Mouse (Mus musculus) T-helper 1 cell (primary cell): ENCODE measurements at regions not wholly inside any gene's neighbourhood (a gene's known extent, or its start where the extent isn't known, plus 50 kb on each side); places are given as distances from the start of the nearest gene placed in this dataset.
"Not testable (repeated sequence)": the region's sequence is repeated elsewhere in the genome, so short reads cannot be mapped to it uniquely, and the experiment has no call there.

Source experiments
- in situ Hi-C: fragments of 300-600 bp; cut with MboI, MseI; formaldehyde crosslinking; loops from one replicate; pipeline ENCODE4 v1.15.1; 2025; ENCODE audit warnings: high pct_unique_total_duplicates

DNA sequence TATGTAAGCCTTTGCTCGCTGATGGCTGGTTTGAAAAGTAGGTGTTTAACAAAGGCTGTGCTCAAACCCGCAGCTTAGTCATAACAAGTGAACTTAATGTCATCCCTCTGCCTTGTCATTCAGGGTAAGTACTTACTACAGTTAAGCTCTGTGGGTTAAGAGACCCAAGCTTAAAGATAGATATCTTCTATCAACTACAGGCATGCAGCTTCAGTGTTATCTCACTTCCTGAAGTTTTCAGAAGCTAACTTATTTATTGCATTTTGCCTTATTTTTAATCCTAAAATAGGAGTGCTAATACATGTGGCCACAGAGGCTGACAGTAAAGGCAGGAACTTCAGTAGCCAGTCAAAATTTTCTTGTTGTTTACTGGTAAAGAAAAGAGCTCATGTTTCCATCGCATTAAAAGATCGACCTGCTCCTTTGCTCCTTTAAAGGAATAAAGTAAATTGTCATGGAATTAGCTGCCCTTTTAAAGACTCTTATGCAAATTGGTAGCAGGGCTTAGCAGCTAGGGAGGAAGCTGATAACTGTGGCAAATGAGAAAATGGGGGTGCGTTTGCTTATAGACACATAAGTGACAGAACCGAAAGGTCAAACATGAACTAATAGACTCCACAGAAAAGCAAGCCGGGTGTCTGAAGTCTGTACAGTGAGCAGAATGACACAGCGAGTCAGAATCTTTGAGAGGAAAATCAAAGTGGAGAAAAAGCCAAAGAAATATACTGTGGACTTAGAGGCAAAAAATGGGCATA, 55.9 kb upstream of the Inpp4b start:
- in situ Hi-C loops, result no loop called here

DNA sequence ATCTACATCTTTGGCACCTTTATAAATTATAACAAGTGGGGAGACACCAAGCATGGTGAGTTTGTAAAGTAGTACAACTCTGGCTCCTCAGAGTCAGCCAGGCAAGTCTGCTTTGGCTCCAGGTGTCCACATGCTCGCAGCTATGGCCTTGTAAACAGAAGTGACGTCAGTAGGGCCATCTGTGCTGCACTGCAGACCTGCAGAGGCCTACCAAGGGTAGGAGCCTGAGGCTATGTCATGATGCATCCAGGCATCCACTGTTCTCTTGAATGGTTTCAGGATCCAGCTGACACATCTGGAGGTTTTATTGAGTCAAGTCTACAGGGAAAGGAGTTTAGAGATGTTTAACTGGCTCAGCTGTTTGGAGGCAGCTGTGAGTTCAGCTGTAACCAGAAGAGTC, 82.3 kb upstream of the Inpp4b start:
- in situ Hi-C loops, result no loop called here

- in situ Hi-C loops, result no loop called here
These were observed 118.5 kb upstream of the Inpp4b start for GRCm38 (mm10) chr8:81223872-81224271.

- in situ Hi-C loops, result not testable (repeated sequence)
These were observed 155.1 kb upstream of the Inpp4b start for GRCm38 (mm10) chr8:81187061-81187790.

DNA sequence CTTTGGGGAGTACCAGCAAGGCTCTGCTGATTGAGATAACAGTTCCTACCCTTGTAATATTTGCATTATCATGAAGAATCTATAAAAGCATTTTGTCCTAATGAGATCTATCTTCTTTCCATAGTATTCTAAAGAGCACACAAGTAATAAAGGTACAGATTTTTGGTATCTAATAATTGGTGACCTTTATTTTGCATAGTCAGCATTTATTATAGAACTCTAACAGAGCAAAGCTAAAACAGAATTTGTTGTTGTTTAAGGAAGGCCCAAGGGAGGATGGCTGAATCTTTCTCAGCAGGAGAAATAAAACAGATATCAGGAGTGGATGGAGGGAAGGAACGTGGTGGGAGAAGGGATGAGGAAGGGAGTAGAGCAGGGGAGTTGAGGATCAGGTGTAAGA, 160.8 kb upstream of the Usp38 start:
- in situ Hi-C loops, result no loop called here

- in situ Hi-C loops, result loop anchor here (10.0 kb wide), 1 partner anchor 1368 kb away; no protein-coding TSS in a partner anchor
These were observed 132.5 kb upstream of the Usp38 start for GRCm38 (mm10) chr8:81147239-81147638.

GRCm38 (mm10) chr8:81106763-81107509, 92.2 kb upstream of the Usp38 start:
- in situ Hi-C loops, result no loop called here

DNA sequence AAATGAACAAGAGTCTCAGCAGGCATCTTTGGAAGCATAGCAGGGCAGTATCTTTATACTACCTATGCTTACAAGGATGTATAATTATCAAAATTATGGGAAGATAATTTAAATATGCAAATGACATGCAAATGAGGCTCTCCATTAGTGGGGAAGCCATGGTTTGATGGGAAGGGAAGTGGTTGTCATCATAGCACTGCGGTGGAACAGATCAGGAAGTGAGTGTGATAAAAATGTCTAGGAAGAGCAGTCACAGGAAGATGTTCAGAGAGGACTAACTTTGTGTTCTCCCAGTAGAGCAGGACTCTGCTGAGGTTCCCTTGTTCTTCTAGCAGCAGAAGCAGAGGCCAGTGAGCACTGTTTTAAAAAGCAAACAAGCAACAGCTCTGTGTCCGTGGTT, 84.2 kb upstream of the Usp38 start:
- in situ Hi-C loops, result no loop called here

- in situ Hi-C loops, result no loop called here
These were observed 82.5 kb upstream of the Usp38 start for GRCm38 (mm10) chr8:81097076-81097819.

DNA sequence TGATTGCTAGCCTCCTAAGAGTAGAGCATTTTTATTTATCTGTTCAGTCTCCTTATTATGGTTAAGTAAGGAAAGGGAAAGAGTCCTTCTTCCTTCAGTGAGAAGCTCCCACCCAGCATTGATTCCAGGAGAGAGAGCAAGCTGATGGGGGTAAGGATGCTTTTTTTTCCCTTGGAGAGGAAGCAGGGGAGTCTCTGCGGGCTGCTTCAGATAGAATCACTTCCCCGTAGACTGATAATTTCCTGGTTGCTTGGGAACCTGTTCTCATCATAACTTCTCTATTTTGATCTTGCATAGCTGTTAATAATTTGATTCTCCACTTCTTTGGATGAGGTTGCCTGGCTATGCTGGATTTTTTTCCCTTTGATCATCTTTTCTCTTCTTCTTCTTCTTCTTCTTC, 80.5 kb upstream of the Usp38 start:
- in situ Hi-C loops, result no loop called here

GRCm38 (mm10) chr8:81080865-81081637, 66.3 kb upstream of the Usp38 start:
- in situ Hi-C loops, result no loop called here

- in situ Hi-C loops, result no loop called here
These were observed 65.2 kb upstream of the Usp38 start for GRCm38 (mm10) chr8:81079887-81080300.

DNA sequence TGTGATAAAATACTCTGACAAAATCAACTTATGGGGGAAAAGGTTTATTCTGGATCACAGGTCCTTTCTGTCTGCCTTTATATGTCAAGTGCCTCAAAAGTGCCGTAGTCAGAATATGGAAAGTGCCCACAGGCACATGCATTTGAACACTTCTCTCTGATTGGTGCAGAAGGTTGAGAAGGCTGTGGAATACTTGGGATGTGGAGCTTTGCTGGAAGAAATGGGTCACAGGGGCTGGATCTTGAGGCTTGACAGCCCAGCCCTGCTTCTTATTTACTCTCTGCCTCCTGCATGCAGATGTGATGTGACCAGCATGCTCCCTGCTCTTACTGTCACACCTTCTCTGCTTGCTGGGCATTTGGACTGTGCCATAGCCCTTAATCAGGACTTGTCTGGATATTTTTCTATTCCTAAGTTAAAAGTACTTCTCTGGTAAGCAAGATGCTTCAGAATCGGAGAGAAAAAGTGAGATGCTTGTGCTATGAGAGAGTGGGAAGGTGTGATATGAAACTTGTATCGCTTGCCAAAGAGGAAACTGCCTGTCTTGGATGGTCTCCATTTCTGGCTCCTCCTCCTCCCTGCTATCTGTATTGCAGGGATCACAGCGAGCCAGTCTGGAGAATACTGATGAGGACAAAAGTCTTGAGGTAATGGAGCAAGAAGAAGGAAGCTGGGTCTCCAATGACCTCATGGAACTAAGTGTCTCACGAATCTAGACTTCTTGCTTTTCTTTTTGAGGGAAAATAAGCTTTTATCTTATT, 54.5 kb upstream of the Usp38 start:
- in situ Hi-C loops, result no loop called here

GRCm38 (mm10) chr8:81068519-81068918, 53.8 kb upstream of the Usp38 start:
- in situ Hi-C loops, result no loop called here

GRCm38 (mm10) chr8:81066765-81067164, 52.0 kb upstream of the Usp38 start:
- in situ Hi-C loops, result no loop called here
